Mouse (Mus musculus) lung, adult 2 months (tissue): ENCODE results near the gene Rnf207.

Experiments
- CTCF ChIP-seq: fragments of 200-500 bp; IDR thresholded peaks from 2 replicates; pipeline ENCODE4 v1.5.1; 2011; ENCODE audit warnings: mild to moderate bottlenecking, low read length, control low read depth; ENCODE audit not compliant: insufficient read depth
- POLR2A ChIP-seq: fragments of 200-500 bp; IDR thresholded peaks from 2 replicates; pipeline ENCODE4 v1.6.1; 2011; ENCODE audit warnings: low read depth, mild to moderate bottlenecking, control low read depth, low read length, borderline replicate concordance; ENCODE audit errors: extremely low read depth

DNA sequence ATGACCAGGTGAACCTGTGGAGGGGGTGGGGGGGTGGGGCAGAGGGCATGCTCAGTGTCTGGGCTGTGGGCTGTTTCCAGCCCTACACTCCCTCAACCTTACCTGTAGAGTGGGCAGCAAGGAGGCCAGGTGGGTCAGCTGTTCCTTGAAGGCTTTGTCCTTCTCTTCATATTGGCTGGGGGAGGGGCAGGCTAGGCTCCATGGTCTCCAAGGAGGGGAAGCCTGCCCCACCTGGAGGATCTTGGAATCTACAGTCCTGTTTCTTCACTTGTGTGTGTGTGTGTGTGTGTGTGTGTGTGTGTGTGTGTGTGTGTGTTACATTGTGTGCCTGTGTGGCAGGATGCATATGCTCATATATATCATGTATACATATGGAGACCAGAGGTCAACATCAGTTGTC, 4.9 kb downstream of the Rnf207 start:
- no peak for TF ChIP-seq CTCF
- no peak for TF ChIP-seq POLR2A
